Mouse (Mus musculus): ENCODE measurements around the gene Aebp2. TPM values are rescaled to one million over a fixed set of nuclear protein-coding genes. Genes with fewer than 3 reads are reported as not detected.

The Aebp2 gene
- polyA plus RNA-seq, 1 experiment from 2014 or later, result 9.7 TPM

GRCm38 (mm10) chr6:140610117-140610516 is 12.3 kb upstream of the Aebp2 start:
- H3K9me3 ChIP-seq, result no peaks in the 10 kb centered on the region
- no peak for ATAC-seq

GRCm38 (mm10) chr6:140611282-140611681 is 11.2 kb upstream of the Aebp2 start:
- Histone ChIP-seq H3K36me3 (no peaks in the 10 kb centered on the region), H3K9ac (no peak overlapping the region), H3K4me2 (replicated peaks) (no peak overlapping the region), H3K9me3 (no peaks in the 10 kb centered on the region), H3K4me1 (replicated peaks) (no peaks in the 10 kb centered on the region), H3K4me3 (replicated peaks) (no peak overlapping the region), H3K27ac (no peak overlapping the region), H3K27me3 (replicated peaks) (no peaks in the 10 kb centered on the region)
- no peak for ATAC-seq
- 74% methylated on average over 4 of the region's 4 CpGs for WGBS

More at GRCm38 (mm10) chr6:140610117-140610516, 12.3 kb upstream of the Aebp2 start:
- no peaks in the 10 kb centered on the region for H3K27me3 ChIP-seq (replicated peaks)
- no peaks in the 10 kb centered on the region for H3K4me1 ChIP-seq (replicated peaks)
- 90% methylated on average over 5 of the region's 5 CpGs for WGBS
- no peak overlapping the region for H3K4me2 ChIP-seq (replicated peaks)
- no peak overlapping the region for H3K27ac ChIP-seq
- H3K36me3 ChIP-seq, result no peaks in the 10 kb centered on the region
- H3K4me3 ChIP-seq (replicated peaks), result no peak overlapping the region
- no peak overlapping the region for H3K9ac ChIP-seq

- no peaks in the 10 kb centered on the region for H3K27me3 ChIP-seq (replicated peaks)
- no peak for ATAC-seq
- no peaks in the 10 kb centered on the region for H3K9me3 ChIP-seq
- H3K27ac ChIP-seq, result no peak overlapping the region
- H3K9ac ChIP-seq, result no peak overlapping the region
- no peak overlapping the region for H3K4me2 ChIP-seq (replicated peaks)
- no peaks in the 10 kb centered on the region for H3K36me3 ChIP-seq
- WGBS, result 76% methylated on average over 13 of the region's 13 CpGs
- H3K4me3 ChIP-seq (replicated peaks), result no peak overlapping the region
- no peaks in the 10 kb centered on the region for H3K4me1 ChIP-seq (replicated peaks)
These were observed 10.5 kb upstream of the Aebp2 start for GRCm38 (mm10) chr6:140611893-140612473.

- Histone ChIP-seq H3K9me3 (no peaks in the 10 kb centered on the region), H3K27me3 (replicated peaks) (no peaks in the 10 kb centered on the region), H3K36me3 (no peaks in the 10 kb centered on the region), H3K4me1 (replicated peaks) (no peaks in the 10 kb centered on the region), H3K27ac (no peak overlapping the region), H3K9ac (no peak overlapping the region), H3K4me2 (replicated peaks) (no peak overlapping the region), H3K4me3 (replicated peaks) (no peak overlapping the region)
- WGBS, result 84% methylated on average over 3 of the region's 3 CpGs
- no peak for ATAC-seq
These were observed 8.6 kb upstream of the Aebp2 start for GRCm38 (mm10) chr6:140613822-140614221.

GRCm38 (mm10) chr6:140614711-140615110 is 7.8 kb upstream of the Aebp2 start:
- no peaks in the 10 kb centered on the region for H3K9me3 ChIP-seq
- H3K4me2 ChIP-seq (replicated peaks), result no peak overlapping the region
- H3K4me1 ChIP-seq (replicated peaks), result no peaks in the 10 kb centered on the region
- ATAC-seq, result 0 out of 2 replicates have a peak, but pooled peaks have one; percentile 43
- H3K4me3 ChIP-seq (replicated peaks), result no peak overlapping the region
- H3K27ac ChIP-seq, result no peak overlapping the region
- H3K36me3 ChIP-seq, result no peaks in the 10 kb centered on the region
- WGBS, result 83% methylated on average over 11 of the region's 11 CpGs
- H3K9ac ChIP-seq, result no peak overlapping the region
- no peaks in the 10 kb centered on the region for H3K27me3 ChIP-seq (replicated peaks)

- Histone ChIP-seq H3K27ac (no peak overlapping the region), H3K4me2 (replicated peaks) (no peak overlapping the region), H3K4me1 (replicated peaks) (peaks cover 8% of the 10 kb centered on the region; the same call in 1 of the 2 replicates), H3K27me3 (replicated peaks) (no peaks in the 10 kb centered on the region), H3K9ac (no peak overlapping the region), H3K36me3 (no peaks in the 10 kb centered on the region), H3K4me3 (replicated peaks) (no peak overlapping the region), H3K9me3 (no peaks in the 10 kb centered on the region)
- 61% methylated on average over 13 of the region's 13 CpGs for WGBS
- no peak for ATAC-seq
These were observed 1.7 kb upstream of the Aebp2 start for GRCm38 (mm10) chr6:140620531-140621349.

GRCm38 (mm10) chr6:140621622-140622021 is 841 bp upstream of the Aebp2 start:
- ATAC-seq, result no peak
- H3K36me3 ChIP-seq, result no peaks in the 10 kb centered on the region
- no peaks in the 10 kb centered on the region for H3K27me3 ChIP-seq (replicated peaks)
- H3K9me3 ChIP-seq, result no peaks in the 10 kb centered on the region
- H3K4me3 ChIP-seq (replicated peaks), result no peak overlapping the region
- no peak overlapping the region for H3K9ac ChIP-seq
- peaks cover 17% of the 10 kb centered on the region for H3K4me1 ChIP-seq (replicated peaks)
- H3K4me2 ChIP-seq (replicated peaks), result no peak overlapping the region
- no peak overlapping the region for H3K27ac ChIP-seq
- 93% methylated on average over 1 of the region's 1 CpGs for WGBS

GRCm38 (mm10) chr6:140623226-140624095 is 998 bp downstream of the Aebp2 start:
- WGBS, result under 1% methylated on average over 68 of the region's 117 CpGs
- peak; percentile 95 for ATAC-seq

GRCm38 (mm10) chr6:140624096-140625051 is 1.9 kb downstream of the Aebp2 start:
- WGBS, result under 1% methylated on average over 79 of the region's 80 CpGs
- Histone ChIP-seq H3K36me3 (no peaks in the 10 kb centered on the region), H3K4me1 (replicated peaks) (peaks cover 20% of the 10 kb centered on the region), H3K9me3 (no peaks in the 10 kb centered on the region), H3K4me2 (replicated peaks) (peak overlapping the region; percentile 67), H3K27ac (peak overlapping the region; percentile 96), H3K9ac (peak overlapping the region; percentile 100), H3K27me3 (replicated peaks) (no peaks in the 10 kb centered on the region), H3K4me3 (replicated peaks) (peak overlapping the region; percentile 100)
- peak; percentile 34 for ATAC-seq

More at GRCm38 (mm10) chr6:140623226-140624095, 998 bp downstream of the Aebp2 start:
- no peaks in the 10 kb centered on the region for H3K27me3 ChIP-seq (replicated peaks)
- H3K4me3 ChIP-seq (replicated peaks), result peak overlapping the region; percentile 100
- H3K4me1 ChIP-seq (replicated peaks), result peaks cover 20% of the 10 kb centered on the region
- H3K4me2 ChIP-seq (replicated peaks), result peak overlapping the region; percentile 67
- no peaks in the 10 kb centered on the region for H3K36me3 ChIP-seq
- H3K27ac ChIP-seq, result peak overlapping the region; percentile 96
- peak overlapping the region; percentile 100 for H3K9ac ChIP-seq
- H3K9me3 ChIP-seq, result no peaks in the 10 kb centered on the region

- H3K9ac ChIP-seq, result no peak overlapping the region
- 86% methylated on average over 4 of the region's 4 CpGs for WGBS
- H3K9me3 ChIP-seq, result no peaks in the 10 kb centered on the region
- peaks cover 16% of the 10 kb centered on the region for H3K4me1 ChIP-seq (replicated peaks)
- H3K4me3 ChIP-seq (replicated peaks), result no peak overlapping the region
- ATAC-seq, result no peak
- H3K4me2 ChIP-seq (replicated peaks), result no peak overlapping the region
- H3K36me3 ChIP-seq, result peaks cover 4% of the 10 kb centered on the region; the same call in 1 of the 2 replicates
- no peak overlapping the region for H3K27ac ChIP-seq
- no peaks in the 10 kb centered on the region for H3K27me3 ChIP-seq (replicated peaks)
These were observed 6.9 kb downstream of the Aebp2 start for GRCm38 (mm10) chr6:140629176-140629859.

GRCm38 (mm10) chr6:140630306-140630705 is 7.8 kb downstream of the Aebp2 start:
- Histone ChIP-seq H3K27me3 (replicated peaks) (no peaks in the 10 kb centered on the region), H3K27ac (no peak overlapping the region), H3K36me3 (peaks cover 4% of the 10 kb centered on the region; the same call in 1 of the 2 replicates), H3K9ac (no peak overlapping the region), H3K9me3 (no peaks in the 10 kb centered on the region), H3K4me1 (replicated peaks) (peaks cover 14% of the 10 kb centered on the region), H3K4me3 (replicated peaks) (no peak overlapping the region), H3K4me2 (replicated peaks) (no peak overlapping the region)
- 61% methylated on average over 4 of the region's 4 CpGs for WGBS
- no peak for ATAC-seq

All from intestine, embryonic 15.5 days (tissue).